Mouse (Mus musculus): ENCODE results near the gene Gm20661. TPM values are rescaled to one million over a fixed set of nuclear protein-coding genes. Genes with fewer than 3 reads are reported as not detected.

Gene Gm20661
- polyA plus RNA-seq, 1 experiment from 2014 or later = 7.4 TPM

DNA sequence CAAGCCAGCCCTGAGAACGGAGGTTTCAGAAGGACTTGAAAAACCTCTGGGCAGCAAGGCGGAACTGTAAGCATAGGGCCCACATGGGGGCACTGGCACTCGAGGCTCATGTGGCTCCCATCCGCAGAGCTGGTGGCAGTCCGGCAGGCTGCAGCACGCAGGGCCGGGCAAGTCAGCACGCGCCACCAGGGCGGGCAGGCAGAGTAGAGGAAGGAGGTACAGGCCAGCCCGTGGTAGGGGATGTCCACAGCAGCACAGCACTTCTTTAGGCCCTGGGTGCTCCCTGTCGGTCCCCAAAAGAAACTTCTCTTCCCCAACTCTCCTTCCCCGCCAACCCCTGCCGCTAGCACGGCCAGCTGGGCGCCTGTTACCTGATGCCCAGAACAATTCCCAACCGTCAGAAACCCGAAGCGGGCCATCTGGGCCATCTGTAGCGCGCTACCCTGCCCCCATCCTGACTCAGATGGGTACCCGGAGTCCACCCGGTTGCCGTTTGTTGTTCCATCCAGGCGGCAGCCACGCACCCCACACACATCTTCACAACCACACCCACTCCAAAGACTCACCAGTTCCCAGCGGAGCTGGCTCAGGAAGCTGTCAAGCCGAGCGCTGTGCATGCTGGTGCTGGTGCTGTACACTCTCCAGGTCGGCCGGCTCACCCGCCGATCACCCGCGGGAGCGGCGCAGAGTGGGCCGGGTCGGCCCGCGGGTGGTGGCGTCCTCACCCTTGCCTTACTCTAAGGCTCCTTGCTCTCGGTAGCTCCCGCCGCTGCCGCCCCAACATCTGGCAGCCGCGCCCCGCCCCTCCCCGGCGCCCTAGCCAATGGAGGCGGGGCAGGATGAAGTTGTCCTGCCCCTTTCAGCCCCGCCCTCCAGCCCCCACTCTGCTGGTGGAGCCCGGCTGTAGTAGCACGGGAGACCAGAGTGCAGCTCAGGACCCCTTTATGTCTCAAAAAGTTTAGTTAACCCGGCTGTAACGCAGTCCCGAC is 2.6 kb downstream of the Gm20661 start, which contains the start of gene Inka1:
TSS of gene Inka1 (minus strand) at position 749 of the 989 bp plus-strand sequence.
- peak within 1 kb of the TSS; percentile 66 for H3K9ac ChIP-seq
- under 1% methylated on average over 57 of the region's 58 CpGs for WGBS
- peaks cover 61% of the 10 kb centered on the region for H3K4me1 ChIP-seq

DNA sequence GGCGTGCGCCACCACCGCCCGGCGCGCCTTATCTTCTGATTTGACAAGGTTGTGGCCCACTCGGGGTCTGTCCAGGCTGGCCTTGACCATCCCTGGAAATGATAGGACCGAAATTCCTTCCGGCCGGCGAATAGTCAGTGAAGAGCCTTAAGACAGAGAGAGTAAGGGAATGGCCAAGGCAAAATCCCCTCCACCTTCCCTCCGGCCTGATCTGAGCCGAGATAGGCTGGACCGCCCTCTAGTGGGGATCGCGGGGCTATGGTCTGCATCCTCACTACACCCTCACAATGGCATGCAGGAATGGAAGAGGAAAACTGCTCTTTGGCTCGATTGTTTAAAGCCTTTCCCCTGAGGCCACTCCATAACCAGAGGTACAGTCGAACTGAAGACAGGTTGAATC is 3.5 kb downstream of the Gm20661 start:
- 0 out of 2 replicates have a peak, but pooled peaks cover 2% of the 10 kb centered on the region for H3K36me3 ChIP-seq
- H3K27me3 ChIP-seq = no peaks in the 10 kb centered on the region
- peak overlapping the region; percentile 81 for H3K4me2 ChIP-seq
- H3K9me3 ChIP-seq = no peaks in the 10 kb centered on the region
- peak; percentile 36; the same call in 1 of the 2 replicates for ATAC-seq (ENCODE audit: insufficient number of reproducible peaks, low FRiP score, low TSS enrichment, low read depth)
- H3K4me1 ChIP-seq = peaks cover 52% of the 10 kb centered on the region
- H3K4me3 ChIP-seq = peak overlapping the region; percentile 70
- 3% methylated on average over 18 of the region's 18 CpGs for WGBS
- H3K27ac ChIP-seq = peak overlapping the region; percentile 99
- 0 out of 2 replicates have a peak overlapping the region, but pooled peaks have one; percentile 66 for H3K9ac ChIP-seq

More for the DNA sequence above, 2.6 kb downstream of the Gm20661 start, which contains the start of gene Inka1:
- Histone ChIP-seq H3K9me3 (no peaks in the 10 kb centered on the region), H3K36me3 (0 out of 2 replicates have a peak, but pooled peaks cover 2% of the 10 kb centered on the region), H3K4me3 (peak within 1 kb of the TSS; percentile 70), H3K4me2 (peak within 1 kb of the TSS; percentile 81), H3K27me3 (no peaks in the 10 kb centered on the region), H3K27ac (peak within 1 kb of the TSS; percentile 99)
- peak; percentile 66 for ATAC-seq (ENCODE audit: insufficient number of reproducible peaks, low FRiP score, low TSS enrichment, low read depth)

DNA sequence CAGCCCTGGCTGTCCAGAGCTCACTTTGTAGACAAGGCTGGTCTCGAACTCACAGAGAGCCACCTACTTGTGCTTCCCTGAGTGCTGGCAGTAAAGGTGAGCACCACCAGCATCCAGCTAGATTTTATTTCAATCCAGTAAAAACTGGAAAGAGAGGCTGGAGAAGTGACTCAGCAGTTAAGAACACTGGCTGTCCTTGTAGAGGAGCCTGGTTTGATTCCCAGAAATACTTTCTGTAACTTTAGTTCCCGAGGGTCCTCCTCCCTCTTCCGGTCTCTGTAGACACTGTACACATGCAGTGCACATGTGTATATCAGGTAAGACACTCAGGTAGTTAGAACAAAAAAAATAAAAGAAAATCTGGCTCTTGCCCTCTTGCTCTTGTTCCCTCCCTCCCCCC is 5.1 kb downstream of the Gm20661 start:
- no peak overlapping the region for H3K4me3 ChIP-seq
- no peaks in the 10 kb centered on the region for H3K9me3 ChIP-seq
- H3K4me1 ChIP-seq = peaks cover 38% of the 10 kb centered on the region
- H3K4me2 ChIP-seq = no peak overlapping the region
- 42% methylated on average over 3 of the region's 3 CpGs for WGBS
- no peak overlapping the region for H3K27ac ChIP-seq
- no peak overlapping the region for H3K9ac ChIP-seq
- H3K27me3 ChIP-seq = no peaks in the 10 kb centered on the region
- 0 out of 2 replicates have a peak, but pooled peaks cover 2% of the 10 kb centered on the region for H3K36me3 ChIP-seq
- ATAC-seq (ENCODE audit: insufficient number of reproducible peaks, low FRiP score, low TSS enrichment, low read depth) = no peak

DNA sequence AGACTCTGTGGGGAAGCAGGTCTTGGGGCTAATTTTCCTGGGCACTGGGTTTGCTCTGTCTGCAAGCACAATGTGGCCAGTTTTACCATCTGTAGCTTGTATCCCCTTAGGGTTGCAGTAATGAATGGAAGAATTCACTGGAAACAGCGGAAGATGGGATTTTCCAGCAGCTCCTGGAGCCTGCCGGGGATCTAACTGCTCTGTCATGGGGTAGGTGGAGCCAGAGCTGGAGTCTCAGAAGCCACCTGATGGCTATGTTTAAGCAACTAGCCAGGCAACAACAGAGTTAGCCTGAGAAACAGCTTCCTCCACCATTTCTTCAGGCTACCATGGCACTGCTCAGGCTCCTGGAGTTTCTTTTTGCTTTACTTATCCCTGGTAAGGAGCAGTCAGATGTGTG is 9.3 kb downstream of the Gm20661 start, which contains the start of gene Cdhr4:
TSS of gene Cdhr4 (plus strand) at position 301 of the 400 bp plus-strand sequence.
- Histone ChIP-seq H3K36me3 (no peaks in the 10 kb centered on the region), H3K4me2 (no peak within 1 kb of the TSS), H3K4me3 (no peak within 1 kb of the TSS), H3K4me1 (peaks cover 13% of the 10 kb centered on the region), H3K9ac (no peak within 1 kb of the TSS), H3K9me3 (no peaks in the 10 kb centered on the region), H3K27ac (no peak within 1 kb of the TSS), H3K27me3 (no peaks in the 10 kb centered on the region)
- 35% methylated on average over 2 of the region's 2 CpGs for WGBS
- no peak for ATAC-seq (ENCODE audit: insufficient number of reproducible peaks, low FRiP score, low TSS enrichment, low read depth)

DNA sequence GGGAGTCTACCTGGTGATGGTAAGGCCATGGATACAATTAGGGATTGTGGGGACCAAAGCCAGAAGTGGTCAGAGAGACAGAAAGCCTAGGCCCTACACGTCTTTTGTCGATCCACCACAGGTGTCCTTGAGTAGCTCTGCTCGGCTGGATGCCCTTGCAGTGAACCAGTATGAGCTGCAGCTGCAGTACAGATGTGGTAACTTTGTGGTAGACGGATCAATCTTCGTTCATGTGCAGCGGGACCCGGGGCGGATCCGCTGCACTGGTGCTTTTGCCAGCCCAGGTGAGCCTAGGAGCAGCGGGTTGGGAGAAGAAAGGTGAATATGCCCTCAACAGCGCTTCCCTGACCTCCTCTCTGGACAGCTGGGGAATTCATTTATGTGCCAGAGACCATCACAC is 10.2 kb downstream of the Gm20661 start:
- Histone ChIP-seq H3K4me2 (no peak overlapping the region), H3K4me3 (no peak overlapping the region), H3K27ac (no peak overlapping the region), H3K27me3 (no peaks in the 10 kb centered on the region), H3K4me1 (0 out of 2 replicates have a peak, but pooled peaks cover 6% of the 10 kb centered on the region), H3K9me3 (no peaks in the 10 kb centered on the region), H3K9ac (no peak overlapping the region), H3K36me3 (no peaks in the 10 kb centered on the region)
- 84% methylated on average over 11 of the region's 11 CpGs for WGBS
- ATAC-seq (ENCODE audit: insufficient number of reproducible peaks, low FRiP score, low TSS enrichment, low read depth) = no peak

DNA sequence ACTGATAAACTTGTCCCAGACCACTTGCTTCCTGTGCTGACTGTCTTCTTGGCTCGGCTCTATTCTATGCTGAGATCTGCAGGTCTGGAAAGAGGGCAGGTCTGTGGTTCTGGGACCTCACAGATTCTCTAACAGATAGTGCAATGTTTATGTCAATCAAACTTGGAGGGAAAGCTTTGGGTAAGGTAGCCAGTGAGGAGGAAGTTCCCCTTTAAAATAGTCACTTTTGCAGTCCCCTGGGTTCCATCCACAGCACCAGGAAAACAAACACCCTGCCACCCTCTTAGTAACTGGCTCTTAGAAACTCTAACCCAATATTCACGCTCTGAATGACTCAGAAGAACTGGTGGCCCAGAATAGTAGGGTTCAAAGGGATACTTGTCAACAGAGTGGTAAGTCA is 11.6 kb downstream of the Gm20661 start:
- Histone ChIP-seq H3K27ac (no peak overlapping the region), H3K9ac (0 out of 2 replicates have a peak overlapping the region, but pooled peaks have one; percentile 15), H3K4me3 (no peak overlapping the region), H3K9me3 (no peaks in the 10 kb centered on the region), H3K4me1 (0 out of 2 replicates have a peak, but pooled peaks cover 5% of the 10 kb centered on the region), H3K27me3 (no peaks in the 10 kb centered on the region), H3K36me3 (no peaks in the 10 kb centered on the region), H3K4me2 (no peak overlapping the region)
- no peak for ATAC-seq (ENCODE audit: insufficient number of reproducible peaks, low FRiP score, low TSS enrichment, low read depth)
- 50% methylated on average over 2 of the region's 2 CpGs for WGBS

DNA sequence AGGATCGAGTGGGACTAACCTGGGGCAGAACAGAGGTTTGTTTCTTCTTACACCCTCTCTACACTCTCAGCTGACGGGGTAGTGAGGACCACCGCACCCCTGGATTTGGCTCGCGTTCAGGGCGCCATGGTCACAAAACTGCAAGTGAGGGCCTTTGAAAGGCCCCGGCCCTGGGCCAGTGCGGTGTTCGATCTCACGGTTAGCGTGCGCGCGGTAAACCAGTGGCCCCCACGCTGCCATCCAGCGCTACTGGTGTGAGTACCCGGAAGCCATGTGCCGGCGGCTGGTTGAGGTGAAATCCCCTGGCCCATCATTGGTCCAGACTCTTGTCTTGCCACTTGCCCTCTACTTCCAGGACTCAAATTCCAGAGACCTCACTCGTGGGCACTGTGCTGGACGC is 12.7 kb downstream of the Gm20661 start:
- 91% methylated on average over 21 of the region's 21 CpGs for WGBS
- Histone ChIP-seq H3K4me3 (no peak overlapping the region), H3K9me3 (no peaks in the 10 kb centered on the region), H3K9ac (no peak overlapping the region), H3K27ac (no peak overlapping the region), H3K4me2 (no peak overlapping the region), H3K36me3 (no peaks in the 10 kb centered on the region), H3K4me1 (0 out of 2 replicates have a peak, but pooled peaks cover 5% of the 10 kb centered on the region), H3K27me3 (no peaks in the 10 kb centered on the region)
- ATAC-seq (ENCODE audit: insufficient number of reproducible peaks, low FRiP score, low TSS enrichment, low read depth) = no peak

DNA sequence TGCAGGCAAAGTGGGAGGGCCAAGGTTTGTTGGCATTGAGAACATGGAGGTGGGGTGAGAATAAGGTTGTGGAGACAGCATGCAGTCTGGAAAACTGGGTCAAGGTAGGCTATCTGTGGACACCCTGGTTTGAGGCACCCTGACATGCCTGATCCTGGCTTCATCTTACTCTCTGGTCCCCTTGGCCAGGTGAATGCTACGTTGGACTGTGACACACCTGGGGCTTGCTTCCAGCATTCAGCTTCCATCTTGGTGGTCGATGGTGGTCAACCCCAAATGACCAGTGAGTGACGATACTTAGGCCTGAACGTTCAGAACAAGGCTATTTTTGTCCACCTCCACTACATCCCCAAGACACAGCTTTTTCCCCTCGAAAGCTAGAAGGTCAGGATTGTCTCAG is 13.2 kb downstream of the Gm20661 start, which contains the start of gene Gm20662:
TSS of gene Gm20662 (plus strand) at position 301 of the 400 bp plus-strand sequence.
- Histone ChIP-seq H3K36me3 (no peaks in the 10 kb centered on the region), H3K27me3 (no peaks in the 10 kb centered on the region), H3K27ac (no peak within 1 kb of the TSS), H3K4me1 (0 out of 2 replicates have a peak, but pooled peaks cover 5% of the 10 kb centered on the region), H3K9me3 (no peaks in the 10 kb centered on the region), H3K9ac (no peak within 1 kb of the TSS), H3K4me2 (no peak within 1 kb of the TSS), H3K4me3 (no peak within 1 kb of the TSS)
- ATAC-seq (ENCODE audit: insufficient number of reproducible peaks, low FRiP score, low TSS enrichment, low read depth) = no peak
- WGBS = 87% methylated on average over 5 of the region's 5 CpGs

DNA sequence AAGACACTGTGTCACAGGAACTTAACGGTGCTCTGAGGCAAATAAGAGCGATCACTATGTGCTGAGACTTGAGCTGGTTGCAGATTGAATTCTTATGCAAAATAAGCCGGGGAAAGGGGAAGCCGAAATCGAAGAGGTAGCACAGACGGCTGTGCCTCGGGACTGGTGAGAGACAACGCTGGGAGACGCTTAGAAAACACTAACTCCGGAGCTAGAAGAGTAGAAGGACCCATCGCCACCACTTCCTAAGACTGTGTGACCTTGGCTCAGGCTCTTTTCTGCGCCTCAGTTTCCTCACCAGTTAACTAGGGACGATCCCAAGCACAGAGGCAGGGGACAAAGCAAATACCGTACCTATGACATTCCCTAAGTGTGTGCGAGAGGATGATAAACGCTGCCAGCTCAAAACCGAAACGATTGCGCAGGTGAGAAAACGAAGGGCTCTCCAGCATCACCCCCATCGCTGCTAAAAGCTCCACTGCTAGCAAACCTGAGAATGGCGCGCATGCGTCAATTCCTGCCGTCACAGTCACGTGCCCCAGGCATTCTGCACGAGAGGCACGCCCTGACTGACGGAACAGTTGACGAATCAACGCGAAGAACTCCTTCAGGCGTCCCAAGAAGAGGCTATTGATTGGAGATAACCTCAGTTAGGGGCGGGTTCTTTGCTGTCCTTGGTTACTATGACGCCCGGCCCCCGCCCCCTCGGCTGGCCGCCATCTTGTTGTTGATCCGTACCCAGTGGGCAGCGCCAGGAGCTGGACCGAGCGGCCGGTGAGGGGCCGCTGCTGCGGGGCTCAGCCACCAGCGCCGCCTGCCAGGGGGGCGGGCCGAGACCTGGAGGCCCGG is 19.3 kb downstream of the Gm20661 start, which contains the start of gene Ip6k1:
TSS of gene Ip6k1 (plus strand) at position 580 of the 849 bp plus-strand sequence.
- H3K4me3 ChIP-seq = peak within 1 kb of the TSS; percentile 73
- H3K9me3 ChIP-seq = no peaks in the 10 kb centered on the region
- peak within 1 kb of the TSS; percentile 95 for H3K27ac ChIP-seq
- H3K9ac ChIP-seq = peak within 1 kb of the TSS; percentile 92
- H3K27me3 ChIP-seq = no peaks in the 10 kb centered on the region
- under 1% methylated on average over 51 of the region's 51 CpGs for WGBS
- ATAC-seq (ENCODE audit: insufficient number of reproducible peaks, low FRiP score, low TSS enrichment, low read depth) = peak; percentile 100
- H3K4me2 ChIP-seq = peak within 1 kb of the TSS; percentile 69
- peaks cover 25% of the 10 kb centered on the region for H3K4me1 ChIP-seq
- H3K36me3 ChIP-seq = no peaks in the 10 kb centered on the region

DNA sequence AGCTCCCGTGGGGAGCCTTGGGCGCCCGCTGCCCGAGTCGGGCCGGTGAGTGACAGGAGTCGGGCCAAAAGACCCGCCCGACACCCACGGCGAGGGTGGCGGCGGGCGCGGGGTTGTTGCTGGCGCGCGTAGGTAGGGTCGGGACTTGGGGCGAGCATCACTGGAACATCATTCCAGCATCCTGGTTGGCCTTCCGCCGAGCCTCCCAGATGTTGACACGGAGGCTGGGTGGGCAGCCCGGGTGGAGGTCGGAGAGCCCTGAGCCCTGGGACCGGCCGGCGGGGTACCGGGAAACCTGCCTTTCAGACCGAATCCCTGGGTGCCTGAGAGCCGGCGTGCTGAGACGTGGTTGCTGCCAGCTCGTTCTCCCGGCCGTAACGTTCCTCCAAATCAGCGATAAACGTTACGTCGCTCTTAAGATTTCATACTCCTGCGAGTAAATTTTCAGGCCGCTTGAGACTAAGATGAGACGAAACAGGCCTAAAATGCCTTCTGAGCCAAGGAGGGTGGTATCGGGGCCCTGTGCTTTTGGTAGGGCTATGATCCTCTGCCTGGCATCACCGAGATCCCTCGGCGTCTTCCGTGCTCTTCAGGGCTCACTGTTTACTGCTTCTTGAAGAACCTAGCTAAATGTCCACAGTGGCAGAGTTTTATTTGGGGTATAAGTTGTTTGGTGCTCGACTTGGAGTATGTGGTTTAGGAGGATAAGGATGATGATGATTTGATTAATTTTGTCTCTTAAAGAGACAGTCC is 20.1 kb downstream of the Gm20661 start:
- Histone ChIP-seq H3K4me2 (peak overlapping the region; percentile 69), H3K9ac (peak overlapping the region; percentile 92), H3K4me3 (peak overlapping the region; percentile 73), H3K36me3 (0 out of 2 replicates have a peak, but pooled peaks cover under 1% of the 10 kb centered on the region), H3K27me3 (no peaks in the 10 kb centered on the region), H3K4me1 (peaks cover 25% of the 10 kb centered on the region), H3K9me3 (no peaks in the 10 kb centered on the region), H3K27ac (peak overlapping the region; percentile 95)
- ATAC-seq (ENCODE audit: insufficient number of reproducible peaks, low FRiP score, low TSS enrichment, low read depth) = peak; percentile 35; the same call in 1 of the 2 replicates
- WGBS = under 1% methylated on average over 50 of the region's 50 CpGs

Data from limb, embryonic 15.5 days (tissue).